Mouse (Mus musculus): ENCODE results near the gene Zbp1.

GRCm38 (mm10) chr2:173218416-173219141 is at the start of gene Zbp1:
- TF ChIP-seq CTCF (IDR thresholded peaks at IDR 0.05; ENCODE audit: borderline replicate concordance, insufficient read depth, low read depth, low read length) (no peak), POLR2A (IDR thresholded peaks at IDR 0.05; ENCODE audit: borderline replicate concordance, insufficient read depth, low read length) (no peak)

Measured in cerebellum, adult 2 months (tissue).